Mouse (Mus musculus): ENCODE data around the gene Ptges2. TPM values are rescaled to one million over a fixed set of nuclear protein-coding genes. Genes with fewer than 3 reads are reported as not detected.

Ptges2 gene
- total and polyA plus RNA-seq, 3 experiments: 30.4 to 396 (median 47.0) TPM

GRCm38 (mm10) chr2:32455101-32455500, 59.4 kb downstream of the Ptges2 start:
- no peak for TF ChIP-seq ETS1 (IDR thresholded peaks at IDR 0.05; ENCODE audit: low read depth, low read length)
- no peak for TF ChIP-seq MAZ (IDR thresholded peaks at IDR 0.05; ENCODE audit: low read depth, low read length)
- TF ChIP-seq TCF12 (IDR thresholded peaks at IDR 0.05; ENCODE audit: low read depth, low read length): no peak
- TF ChIP-seq SMC3 (IDR thresholded peaks at IDR 0.05; ENCODE audit: low read depth, low read length): no peak
- TF ChIP-seq BHLHE40 (IDR thresholded peaks at IDR 0.05; ENCODE audit: borderline replicate concordance, low read depth, low read length): no peak
- no peak for TF ChIP-seq ELF1 (IDR thresholded peaks at IDR 0.05; ENCODE audit: low read depth, low read length)
- H3K27me3 ChIP-seq (ENCODE audit: control insufficient read depth in 1 of 2, insufficient read depth in 2 of 2, low read length in 2 of 2): no peaks in the 10 kb centered on the region
- H3K27ac ChIP-seq (ENCODE audit: control insufficient read depth, low read depth, low read length): no peak overlapping the region

More at GRCm38 (mm10) chr2:32455101-32455500, 59.4 kb downstream of the Ptges2 start:
- H3K79me2 ChIP-seq (ENCODE audit: control insufficient read depth, insufficient read depth, low read length, poor library complexity): peaks cover 30% of the 10 kb centered on the region
- no peak for DNase-seq (ENCODE audit: low read depth, low spot score)
- peaks cover 0 to 8% of the 10 kb centered on the region in 2 experiments; a peak in 3 of 4 replicates for H3K4me1 ChIP-seq (ENCODE audit: control insufficient read depth in 1 of 2, insufficient read depth in 2 of 2, low read length in 2 of 2)
- no peak overlapping the region for H3K4me3 ChIP-seq (ENCODE audit: control insufficient read depth in 1 of 2, insufficient read depth in 1 of 2, low read depth in 2 of 2, low read length in 2 of 2)
- no peaks in the 10 kb centered on the region for H3K9me3 ChIP-seq (replicated peaks; ENCODE audit: insufficient read depth, low read length)
- peaks cover 0 to 11% of the 10 kb centered on the region in 2 experiments; a peak in 2 of 4 replicates for H3K36me3 ChIP-seq (ENCODE audit: control insufficient read depth in 1 of 2, insufficient read depth in 2 of 2, low read length in 2 of 2)
- H3K9ac ChIP-seq (ENCODE audit: control insufficient read depth, low read depth, low read length, poor library complexity, severe bottlenecking): no peak overlapping the region

Other genes starting within 250 kb of the Ptges2 start
- gene Prrc2b, start 244.8 kb upstream of the Ptges2 start, total RNA-seq (2012; rRNA removed): 14.8 and 18.4 TPM in 2 replicates
- gene Prrc2b, start 244.8 kb upstream of the Ptges2 start, polyA plus RNA-seq (2012; ENCODE audit: insufficient read depth in 1 of 2, insufficient read length in 2 of 2, low read depth in 1 of 2, low replicate concordance in 2 of 2, missing spikeins in 1 of 2): 10 to 100 TPM; 42.2 to 42.9 TPM
- gene Pomt1, start 159.3 kb upstream of the Ptges2 start, total RNA-seq (2012; rRNA removed): 30.7 and 34.2 TPM in 2 replicates
- gene Pomt1, start 159.3 kb upstream of the Ptges2 start, polyA plus RNA-seq (2012; ENCODE audit: insufficient read depth in 1 of 2, insufficient read length in 2 of 2, low read depth in 1 of 2, low replicate concordance in 2 of 2, missing spikeins in 1 of 2): 10 to 100 TPM in 1 of 2 experiments, not detected in 1; 42.8 TPM
- 60.1 and 73.7 TPM in 2 replicates for gene Uck1, start 135.7 kb upstream of the Ptges2 start, total RNA-seq (2012; rRNA removed)
- gene Uck1, start 135.7 kb upstream of the Ptges2 start, polyA plus RNA-seq (2012; ENCODE audit: insufficient read depth in 1 of 2, insufficient read length in 2 of 2, low read depth in 1 of 2, low replicate concordance in 2 of 2, missing spikeins in 1 of 2): 10 to 100 TPM in 1 of 2 experiments, not detected in 1; 60.6 TPM
- 20.3 TPM in 2 replicates for gene Golga2, start 108.5 kb upstream of the Ptges2 start, total RNA-seq (2012; rRNA removed)
- gene Golga2, start 108.5 kb upstream of the Ptges2 start, polyA plus RNA-seq (2012; ENCODE audit: insufficient read depth in 1 of 2, insufficient read length in 2 of 2, low read depth in 1 of 2, low replicate concordance in 2 of 2, missing spikeins in 1 of 2): 10 to 100 TPM in 1 of 2 experiments, not detected in 1; 38.6 TPM
- 342 and 371 TPM in 2 replicates for gene Swi5, start 107.8 kb upstream of the Ptges2 start, total RNA-seq (2012; rRNA removed)
- gene Swi5, start 107.8 kb upstream of the Ptges2 start, polyA plus RNA-seq (2012; ENCODE audit: insufficient read depth in 1 of 2, insufficient read length in 2 of 2, low read depth in 1 of 2, low replicate concordance in 2 of 2, missing spikeins in 1 of 2): 100 to 1,000 TPM in 1 of 2 experiments, not detected in 1; 480 TPM
- 20.7 and 21.6 TPM in 2 replicates for gene Ciz1, start 43.6 kb upstream of the Ptges2 start, total RNA-seq (2012; rRNA removed)
- gene Ciz1, start 43.6 kb upstream of the Ptges2 start, polyA plus RNA-seq (2012; ENCODE audit: insufficient read depth in 1 of 2, insufficient read length in 2 of 2, low read depth in 1 of 2, low replicate concordance in 2 of 2, missing spikeins in 1 of 2): 10 to 100 TPM in 1 of 2 experiments, not detected in 1; 99.8 TPM
- 0.42 and 0.49 TPM in 2 replicates for gene Dnm1, start 42.6 kb upstream of the Ptges2 start, total RNA-seq (2012; rRNA removed)
- gene Dnm1, start 42.6 kb upstream of the Ptges2 start, polyA plus RNA-seq (2012; ENCODE audit: insufficient read depth in 1 of 2, insufficient read length in 2 of 2, low read depth in 1 of 2, low replicate concordance in 2 of 2, missing spikeins in 1 of 2): 1 to 10 TPM in 1 of 2 experiments, not detected in 1; 5.0 TPM
- gene 1110008P14Rik, start 14.0 kb upstream of the Ptges2 start, total RNA-seq (2012; rRNA removed): 52.3 and 63.5 TPM in 2 replicates
- 10 to 100 TPM in 1 of 2 experiments, not detected in 1; 62.9 TPM for gene 1110008P14Rik, start 14.0 kb upstream of the Ptges2 start, polyA plus RNA-seq (2012; ENCODE audit: insufficient read depth in 1 of 2, insufficient read length in 2 of 2, low read depth in 1 of 2, low replicate concordance in 2 of 2, missing spikeins in 1 of 2)
- not detected in 2 replicates for gene Lcn2, start 7.6 kb upstream of the Ptges2 start, total RNA-seq (2012; rRNA removed)
- gene Lcn2, start 7.6 kb upstream of the Ptges2 start, polyA plus RNA-seq (2012; ENCODE audit: insufficient read depth in 1 of 2, insufficient read length in 2 of 2, low read depth in 1 of 2, low replicate concordance in 2 of 2, missing spikeins in 1 of 2): not detected
- gene Naif1, start 54.6 kb downstream of the Ptges2 start, total RNA-seq (2012; rRNA removed): 4.4 and 4.9 TPM in 2 replicates
- 1 to 10 TPM in 1 of 2 experiments, not detected in 1; 8.5 TPM for gene Naif1, start 54.6 kb downstream of the Ptges2 start, polyA plus RNA-seq (2012; ENCODE audit: insufficient read depth in 1 of 2, insufficient read length in 2 of 2, low read depth in 1 of 2, low replicate concordance in 2 of 2, missing spikeins in 1 of 2)
- 28.1 and 32.5 TPM in 2 replicates for gene Slc25a25, start 55.5 kb downstream of the Ptges2 start, total RNA-seq (2012; rRNA removed)
- gene Slc25a25, start 55.5 kb downstream of the Ptges2 start, polyA plus RNA-seq (2012; ENCODE audit: insufficient read depth in 1 of 2, insufficient read length in 2 of 2, low read depth in 1 of 2, low replicate concordance in 2 of 2, missing spikeins in 1 of 2): 10 to 100 TPM in 1 of 2 experiments, not detected in 1; 22.3 TPM
- gene Fam102a, start 139.4 kb downstream of the Ptges2 start, total RNA-seq (2012; rRNA removed): 1.5 and 2.4 TPM in 2 replicates
- 1 to 10 TPM in 1 of 2 experiments, not detected in 1; 1.8 TPM for gene Fam102a, start 139.4 kb downstream of the Ptges2 start, polyA plus RNA-seq (2012; ENCODE audit: insufficient read depth in 1 of 2, insufficient read length in 2 of 2, low read depth in 1 of 2, low replicate concordance in 2 of 2, missing spikeins in 1 of 2)
- gene Dpm2, start 175.0 kb downstream of the Ptges2 start, total RNA-seq (2012; rRNA removed): 39.5 and 45.8 TPM in 2 replicates
- gene Dpm2, start 175.0 kb downstream of the Ptges2 start, polyA plus RNA-seq (2012; ENCODE audit: insufficient read depth in 1 of 2, insufficient read length in 2 of 2, low read depth in 1 of 2, low replicate concordance in 2 of 2, missing spikeins in 1 of 2): 100 to 1,000 TPM in 1 of 2 experiments, not detected in 1; 109 TPM
- 0.56 and 0.58 TPM in 2 replicates for gene Pip5kl1, start 178.9 kb downstream of the Ptges2 start, total RNA-seq (2012; rRNA removed)
- under 1 TPM in 1 of 2 experiments, not detected in 1; 0.22 TPM for gene Pip5kl1, start 178.9 kb downstream of the Ptges2 start, polyA plus RNA-seq (2012; ENCODE audit: insufficient read depth in 1 of 2, insufficient read length in 2 of 2, low read depth in 1 of 2, low replicate concordance in 2 of 2, missing spikeins in 1 of 2)
- gene 9430097D07Rik, start 179.8 kb downstream of the Ptges2 start, total RNA-seq (2012; rRNA removed): 0.12 and 0.13 TPM in 2 replicates
- gene 9430097D07Rik, start 179.8 kb downstream of the Ptges2 start, polyA plus RNA-seq (2012; ENCODE audit: insufficient read depth in 1 of 2, insufficient read length in 2 of 2, low read depth in 1 of 2, low replicate concordance in 2 of 2, missing spikeins in 1 of 2): under 1 TPM in 1 of 2 experiments, not detected in 1; 0.11 TPM
- 44.3 and 58.3 TPM in 2 replicates for gene St6galnac4, start 191.2 kb downstream of the Ptges2 start, total RNA-seq (2012; rRNA removed)
- gene St6galnac4, start 191.2 kb downstream of the Ptges2 start, polyA plus RNA-seq (2012; ENCODE audit: insufficient read depth in 1 of 2, insufficient read length in 2 of 2, low read depth in 1 of 2, low replicate concordance in 2 of 2, missing spikeins in 1 of 2): 100 to 1,000 TPM in 1 of 2 experiments, not detected in 1; 109 TPM
- 9.0 and 12.5 TPM in 2 replicates for gene St6galnac6, start 203.8 kb downstream of the Ptges2 start, total RNA-seq (2012; rRNA removed)
- gene St6galnac6, start 203.8 kb downstream of the Ptges2 start, polyA plus RNA-seq (2012; ENCODE audit: insufficient read depth in 1 of 2, insufficient read length in 2 of 2, low read depth in 1 of 2, low replicate concordance in 2 of 2, missing spikeins in 1 of 2): 10 to 100 TPM in 1 of 2 experiments, not detected in 1; 26.5 TPM
- gene Ak1, start 225.9 kb downstream of the Ptges2 start, total RNA-seq (2012; rRNA removed): 0.12 TPM in 1 of 2 replicates, not detected in the other
- gene Ak1, start 225.9 kb downstream of the Ptges2 start, polyA plus RNA-seq (2012; ENCODE audit: insufficient read depth in 1 of 2, insufficient read length in 2 of 2, low read depth in 1 of 2, low replicate concordance in 2 of 2, missing spikeins in 1 of 2): under 1 TPM in 1 of 2 experiments, not detected in 1; 0.13 TPM

Measured in MEL (cell line).